ENCODE assay signal across 9 mouse cellular contexts in genomic region chr3:55151656-55152433, GRCm38 (mm10). TPM values are rescaled to one million over a fixed set of nuclear protein-coding genes. Genes with fewer than 3 reads are reported as not detected.
DNase-seq lines count a peak whose midpoint lies in the region; ATAC-seq and TF ChIP-seq lines count a peak whose summit lies in the region.
"Had no signal": no experiment of that assay in that cellular context is flagged by ENCODE, and none has a peak within 500 bp of the region (broad histone marks: within the 10 kb centered on the region; RNA-seq: fewer than 3 reads in every experiment).

No protein-coding gene starts in this region.

- H3K4me1 ChIP-seq in liver, adult 2 months (ENCODE audit: control insufficient read depth, insufficient read depth, low read length), result peaks cover 2% of the 10 kb centered on the region; the same call in 1 of the 2 replicates
- no peaks in the 10 kb centered on the region for H3K4me1 ChIP-seq in liver, embryonic 12.5 days
- H3K4me1 ChIP-seq in forebrain, embryonic 13.5 days, result peaks cover 7% of the 10 kb centered on the region; the same call in 1 of the 2 replicates
- no peaks in the 10 kb centered on the region for H3K4me1 ChIP-seq in neural tube, embryonic 11.5 days (ENCODE audit: control insufficient read depth, insufficient read depth, low read length)

- TF ChIP-seq POLR2A in liver, adult 2 months (IDR thresholded peaks at IDR 0.05; ENCODE audit: extremely low read depth, insufficient read depth, low read length), result no peak

- H3K36me3 ChIP-seq in liver, adult 2 months (ENCODE audit: control insufficient read depth, insufficient read depth, low read length), result no peaks in the 10 kb centered on the region
- H3K36me3 ChIP-seq in liver, embryonic 12.5 days, result no peaks in the 10 kb centered on the region
- no peaks in the 10 kb centered on the region for H3K36me3 ChIP-seq in forebrain, embryonic 13.5 days (ENCODE audit: poor library complexity, severe bottlenecking)
- no peaks in the 10 kb centered on the region for H3K36me3 ChIP-seq in neural tube, embryonic 11.5 days (ENCODE audit: control insufficient read depth, insufficient read depth, low read length)

- H3K9me3 ChIP-seq in liver, embryonic 12.5 days (replicated peaks), result no peaks in the 10 kb centered on the region
- no peaks in the 10 kb centered on the region for H3K9me3 ChIP-seq in forebrain, embryonic 13.5 days (replicated peaks)
- H3K9me3 ChIP-seq in neural tube, embryonic 11.5 days (ENCODE audit: control insufficient read depth, low read length), result no peaks in the 10 kb centered on the region

- H3K79me2 ChIP-seq in liver, adult 2 months (ENCODE audit: control insufficient read depth, insufficient read depth, low read length), result no peaks in the 10 kb centered on the region

- H3K27me3 ChIP-seq in liver, adult 2 months (ENCODE audit: control insufficient read depth, insufficient read depth, low read length), result no peaks in the 10 kb centered on the region
- H3K27me3 ChIP-seq in liver, embryonic 12.5 days (replicated peaks), result no peaks in the 10 kb centered on the region
- no peaks in the 10 kb centered on the region for H3K27me3 ChIP-seq in forebrain, embryonic 13.5 days
- no peaks in the 10 kb centered on the region for H3K27me3 ChIP-seq in neural tube, embryonic 11.5 days (ENCODE audit: control insufficient read depth, insufficient read depth, low read length)

- H3K4me2 ChIP-seq in liver, embryonic 12.5 days, result no peak overlapping the region
- no peak overlapping the region for H3K4me2 ChIP-seq in forebrain, embryonic 13.5 days
- no peak overlapping the region for H3K4me2 ChIP-seq in neural tube, embryonic 11.5 days (ENCODE audit: low read depth)

- H3K27ac ChIP-seq in liver, adult 2 months (replicated peaks; ENCODE audit: insufficient read depth, low read depth, low read length), result no peak overlapping the region
- no peak overlapping the region for H3K27ac ChIP-seq in liver, embryonic 12.5 days
- no peak overlapping the region for H3K27ac ChIP-seq in forebrain, embryonic 13.5 days
- H3K27ac ChIP-seq in neural tube, embryonic 11.5 days (ENCODE audit: low read depth, low read length), result no peak overlapping the region
- H3K27ac ChIP-seq: macrophage had no signal

- H3K4me3 ChIP-seq in liver, adult 2 months (ENCODE audit: insufficient read depth, low read depth, low read length), result no peak overlapping the region
- H3K4me3 ChIP-seq in liver, embryonic 12.5 days, result no peak overlapping the region
- no peak overlapping the region for H3K4me3 ChIP-seq in forebrain, embryonic 13.5 days
- no peak overlapping the region for H3K4me3 ChIP-seq in neural tube, embryonic 11.5 days (ENCODE audit: low read depth, low read length)

- H3K9ac ChIP-seq in liver, adult 2 months (ENCODE audit: low read depth, low read length), result no peak overlapping the region
- H3K9ac ChIP-seq in liver, embryonic 12.5 days, result no peak overlapping the region
- H3K9ac ChIP-seq in forebrain, embryonic 13.5 days, result no peak overlapping the region
- no peak overlapping the region for H3K9ac ChIP-seq in neural tube, embryonic 11.5 days (ENCODE audit: low read length)

- ATAC-seq in liver, embryonic 12.5 days, result no peak
- 0 out of 2 replicates have a peak, but pooled peaks have one; percentile 44 for ATAC-seq in forebrain, embryonic 13.5 days
- ATAC-seq in neural tube, embryonic 11.5 days (ENCODE audit: insufficient read depth, low FRiP score, low TSS enrichment), result peak; percentile 23; the same call in 1 of the 2 replicates

- 45% methylated on average over 7 of the region's 7 CpGs for WGBS in liver, adult 2 months
- WGBS in liver, embryonic 12.5 days (ENCODE audit: insufficient replicate concordance), result 35% methylated on average over 7 of the region's 7 CpGs
- WGBS in forebrain, embryonic 13.5 days, result 44% methylated on average over 7 of the region's 7 CpGs
- 39% methylated on average over 7 of the region's 7 CpGs for WGBS in neural tube, embryonic 11.5 days

- peak; percentile 64 for DNase-seq in liver, adult 2 months (ENCODE audit: extremely low read depth, low read depth, low spot score)
- peak; percentile 6 for DNase-seq in c-Kit-positive CD71-positive TER-119-negative erythroid progenitor cells, embryonic 14.5 days (ENCODE audit: low read depth)
- DNase-seq in induced T-regulatory cell, adult 2 months (ENCODE audit: low read depth), result peak; percentile 17
- peak; percentile 29 to 48 for DNase-seq in left cerebral cortex, postnatal 36 days (ENCODE audit: low spot score in 2 of 2)
- peak; percentile 72 for DNase-seq in neural tube, embryonic 11.5 days (ENCODE audit: low spot score)
- no peak for DNase-seq in yolk sac, embryonic 10.5 days (ENCODE audit: low spot score)

- TF ChIP-seq CTCF in liver, adult 2 months (IDR thresholded peaks at IDR 0.05; ENCODE audit: low read depth, low read length), result peak; percentile 45; the same call in 1 of the 2 replicates

- intact Hi-C loops in left cerebral cortex, postnatal 36 days (cut with DNase I), result loop anchor here (5.0 kb wide), 1 partner anchor 70 kb away; no protein-coding TSS in a partner anchor

RNA-seq across cellular contexts. Expression of gene Ccdc169, which starts 14.7 kb away (rescaled TPM):
- total RNA-seq in liver, adult 2 months (2014; rRNA removed), result 0.09 and 0.40 TPM in 2 replicates
- polyA plus RNA-seq in liver, adult 2 months (2012; rRNA removed), result not detected in 2 replicates
- not detected in 2 replicates for polyA plus RNA-seq in liver, embryonic 12.5 days (2016; fragmentation: Nextera tagmentation; extraction: Ambion mirVana)
- polyA plus RNA-seq in forebrain, embryonic 13.5 days (2015; fragmentation: Nextera tagmentation; extraction: Ambion mirVana), result 0.06 and 0.26 TPM in 2 replicates
- total RNA-seq in left cerebral cortex, postnatal 36 days (2021), result under 1 TPM; 0.15 to 0.27 TPM
- 0.19 TPM in 1 of 2 replicates, not detected in the other for polyA plus RNA-seq in neural tube, embryonic 11.5 days (2014; fragmentation: Nextera tagmentation; extraction: Ambion mirVana)

RNA-seq across cellular contexts. Expression of gene Sohlh2, which starts 30.0 kb away (rescaled TPM):
- total RNA-seq in liver, adult 2 months (2014; rRNA removed), result not detected in 2 replicates
- not detected in 2 replicates for polyA plus RNA-seq in liver, adult 2 months (2012; rRNA removed)
- polyA plus RNA-seq in liver, embryonic 12.5 days (2016; fragmentation: Nextera tagmentation; extraction: Ambion mirVana), result not detected in 2 replicates
- polyA plus RNA-seq in forebrain, embryonic 13.5 days (2015; fragmentation: Nextera tagmentation; extraction: Ambion mirVana), result not detected in 2 replicates
- not detected for total RNA-seq in left cerebral cortex, postnatal 36 days (2021)
- 0.09 TPM in 2 replicates for polyA plus RNA-seq in neural tube, embryonic 11.5 days (2014; fragmentation: Nextera tagmentation; extraction: Ambion mirVana)
- polyA plus RNA-seq: macrophage had no signal

RNA-seq across cellular contexts. Expression of gene Spg20, which starts 39.9 kb away (rescaled TPM):
- total RNA-seq in liver, adult 2 months (2014; rRNA removed), result 19.1 and 21.7 TPM in 2 replicates
- 12.6 and 14.1 TPM in 2 replicates for polyA plus RNA-seq in liver, adult 2 months (2012; rRNA removed)
- polyA plus RNA-seq in liver, embryonic 12.5 days (2016; fragmentation: Nextera tagmentation; extraction: Ambion mirVana), result 15.8 and 16.2 TPM in 2 replicates
- 26.6 and 28.2 TPM in 2 replicates for polyA plus RNA-seq in forebrain, embryonic 13.5 days (2015; fragmentation: Nextera tagmentation; extraction: Ambion mirVana)
- total RNA-seq in left cerebral cortex, postnatal 36 days (2021), result 10 to 100 TPM; 26.1 to 34.3 TPM
- polyA plus RNA-seq in neural tube, embryonic 11.5 days (2014; fragmentation: Nextera tagmentation; extraction: Ambion mirVana), result 55.4 and 55.5 TPM in 2 replicates
